Mouse (Mus musculus): ENCODE data around the gene Slc45a2. TPM values are rescaled to one million over a fixed set of nuclear protein-coding genes. Genes with fewer than 3 reads are reported as not detected.

Slc45a2 gene
- total and polyA plus RNA-seq, 3 experiments = not detected

DNA sequence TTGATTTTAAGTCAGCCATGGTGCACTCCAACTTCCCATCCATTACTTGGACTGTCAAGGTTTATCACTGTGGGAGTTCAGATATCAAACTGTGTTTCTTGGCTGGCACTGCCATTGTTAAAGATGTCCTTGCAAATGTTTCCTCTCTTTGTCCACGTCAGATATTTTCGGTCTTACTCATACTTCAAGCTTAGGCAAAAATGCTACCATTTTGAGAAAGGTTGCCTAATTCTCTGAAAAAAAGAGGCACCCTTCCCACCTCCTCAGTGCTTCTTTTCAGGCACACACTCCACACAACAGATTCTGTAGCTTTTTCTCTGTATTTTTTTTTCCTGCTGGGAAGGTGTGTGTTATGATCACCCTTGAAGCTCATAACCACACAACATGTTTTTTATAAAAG is 40.7 kb downstream of the Slc45a2 start (continued):
- peak; percentile 84; the same call in 1 of the 2 replicates for TF ChIP-seq MEF2A (IDR thresholded peaks at IDR 0.05; ENCODE audit: borderline replicate concordance, low read depth, low read length)
- peak; percentile 64; the same call in 1 of the 2 replicates for TF ChIP-seq EP300 (IDR thresholded peaks at IDR 0.05; ENCODE audit: low read length)
- TF ChIP-seq TBP (conservative IDR thresholded peaks at IDR 0.05; ENCODE audit: low read depth, low read length) = no peak

- dilution Hi-C loops (cut with MboI; ENCODE audit: extremely low pct_ligation_motif_present, extremely low pct_unique_long_range_greater_than_20kb, low sequenced_read_pairs) (no loop called here), in situ Hi-C loops (cut with MboI; ENCODE audit: low pct_ligation_motif_present, low pct_unique_long_range_greater_than_20kb, low sequenced_read_pairs) (no loop called here)
Measured at GRCm38 (mm10) chr15:11042828-11043227, 42.3 kb downstream of the Slc45a2 start.

GRCm38 (mm10) chr15:11053678-11054439 is 53.3 kb downstream of the Slc45a2 start:
- dilution Hi-C loops (cut with MboI; ENCODE audit: extremely low pct_ligation_motif_present, extremely low pct_unique_long_range_greater_than_20kb, low sequenced_read_pairs) = no loop called here
- in situ Hi-C loops (cut with MboI; ENCODE audit: low pct_ligation_motif_present, low pct_unique_long_range_greater_than_20kb, low sequenced_read_pairs) = no loop called here
- H3K27ac ChIP-seq (ENCODE audit: insufficient read depth, low read depth) = no peak overlapping the region
- H3K4me1 ChIP-seq (ENCODE audit: control insufficient read depth in 1 of 2, insufficient read depth in 2 of 2) = peaks cover 0 to 13% of the 10 kb centered on the region in 2 experiments; a peak in 3 of 4 replicates
- H3K27me3 ChIP-seq (replicated peaks) = no peaks in the 10 kb centered on the region
- H3K4me2 ChIP-seq (ENCODE audit: insufficient read depth, low read depth, poor library complexity, severe bottlenecking) = no peak overlapping the region
- no peak overlapping the region for H3K9ac ChIP-seq (ENCODE audit: insufficient read depth, low read depth)
- H3K79me2 ChIP-seq (replicated peaks; ENCODE audit: control insufficient read depth, extremely low read depth, insufficient read depth, poor library complexity, severe bottlenecking) = no peaks in the 10 kb centered on the region
- no peak overlapping the region for H3K4me3 ChIP-seq (replicated peaks in 1 of 3; ENCODE audit: low read depth in 2 of 3, low read length in 2 of 3, poor library complexity in 1 of 3)
- DNase-seq (ENCODE audit: extremely low read depth) = no peak
- no peaks in the 10 kb centered on the region for H3K9me3 ChIP-seq (replicated peaks; ENCODE audit: low read length)
- H3K36me3 ChIP-seq (replicated peaks in 1 of 2; ENCODE audit: control insufficient read depth in 1 of 2, insufficient read depth in 1 of 2, low read length in 1 of 2) = no peaks in the 10 kb centered on the region
- TF ChIP-seq POLR2A (IDR thresholded peaks at IDR 0.05; ENCODE audit: low read depth, low read length) (no peak), NELFE (IDR thresholded peaks at IDR 0.05; ENCODE audit: low read depth, low read length) (no peak), HCFC1 (IDR thresholded peaks at IDR 0.05; ENCODE audit: low read depth, low read length) (no peak), NRF1 (IDR thresholded peaks at IDR 0.05; ENCODE audit: low read depth, low read length) (no peak), RAD21 (IDR thresholded peaks at IDR 0.05; ENCODE audit: low read depth, low read length) (no peak), E2F4 (IDR thresholded peaks at IDR 0.05; ENCODE audit: insufficient replicate concordance, low read depth, low read length) (no peak), SMC3 (IDR thresholded peaks at IDR 0.05; ENCODE audit: low read depth, low read length) (no peak), GABPA (IDR thresholded peaks at IDR 0.05; ENCODE audit: insufficient replicate concordance, low read depth, low read length) (no peak), TCF12 (IDR thresholded peaks at IDR 0.05; ENCODE audit: low read depth, low read length) (no peak), TBP (conservative IDR thresholded peaks at IDR 0.05; ENCODE audit: low read depth, low read length) (no peak), USF1 (IDR thresholded peaks at IDR 0.05; ENCODE audit: low read depth, low read length) (no peak), MXI1 (IDR thresholded peaks at IDR 0.05; ENCODE audit: low read depth, low read length) (no peak)

More at GRCm38 (mm10) chr15:11042828-11043227, 42.3 kb downstream of the Slc45a2 start:
- no peaks in the 10 kb centered on the region for H3K36me3 ChIP-seq (replicated peaks in 1 of 2; ENCODE audit: control insufficient read depth in 1 of 2, insufficient read depth in 1 of 2, low read length in 1 of 2)
- H3K4me2 ChIP-seq (ENCODE audit: insufficient read depth, low read depth, poor library complexity, severe bottlenecking) = no peak overlapping the region
- peaks cover 7 to 12% of the 10 kb centered on the region in 2 experiments; a peak in 2 of 4 replicates for H3K4me1 ChIP-seq (ENCODE audit: control insufficient read depth in 1 of 2, insufficient read depth in 2 of 2)
- no peak overlapping the region for H3K4me3 ChIP-seq (replicated peaks in 1 of 3; ENCODE audit: low read depth in 2 of 3, low read length in 2 of 3, poor library complexity in 1 of 3)
- H3K9ac ChIP-seq (ENCODE audit: insufficient read depth, low read depth) = no peak overlapping the region
- no peaks in the 10 kb centered on the region for H3K27me3 ChIP-seq (replicated peaks)
- no peak overlapping the region for H3K27ac ChIP-seq (ENCODE audit: insufficient read depth, low read depth)
- no peak for DNase-seq (ENCODE audit: extremely low read depth)
- H3K9me3 ChIP-seq (replicated peaks; ENCODE audit: low read length) = no peaks in the 10 kb centered on the region
- TF ChIP-seq SIN3A (IDR thresholded peaks at IDR 0.05; ENCODE audit: low read length) = no peak
- TF ChIP-seq NRF1 (IDR thresholded peaks at IDR 0.05; ENCODE audit: low read depth, low read length) = no peak
- TF ChIP-seq MAX (IDR thresholded peaks at IDR 0.05; ENCODE audit: low read length) = no peak
- no peak for TF ChIP-seq POLR2A (IDR thresholded peaks at IDR 0.05; ENCODE audit: low read depth, low read length)
- TF ChIP-seq KAT2A (IDR thresholded peaks at IDR 0.05; ENCODE audit: insufficient replicate concordance, low read length) = no peak
- no peak for TF ChIP-seq ZNF384 (IDR thresholded peaks at IDR 0.05; ENCODE audit: low read depth, low read length)
- no peak for TF ChIP-seq ELF1 (IDR thresholded peaks at IDR 0.05; ENCODE audit: low read depth, low read length)
- TF ChIP-seq JUN (IDR thresholded peaks at IDR 0.05; ENCODE audit: insufficient read depth, low read depth, low read length) = no peak
- TF ChIP-seq TBP (conservative IDR thresholded peaks at IDR 0.05; ENCODE audit: low read depth, low read length) = no peak
- no peak for TF ChIP-seq ZC3H11A (IDR thresholded peaks at IDR 0.05; ENCODE audit: low read depth, low read length)
- TF ChIP-seq MYC (IDR thresholded peaks at IDR 0.05; ENCODE audit: low read depth, low read length) = no peak
- TF ChIP-seq ETS1 (conservative IDR thresholded peaks at IDR 0.05; ENCODE audit: low read depth, low read length) = no peak
- no peak for TF ChIP-seq ZKSCAN1 (IDR thresholded peaks at IDR 0.05; ENCODE audit: borderline replicate concordance, low read depth, low read length)
- no peak for TF ChIP-seq HCFC1 (IDR thresholded peaks at IDR 0.05; ENCODE audit: low read depth, low read length)
- no peak for TF ChIP-seq UBTF (IDR thresholded peaks at IDR 0.05; ENCODE audit: low read depth, low read length)
- TF ChIP-seq MXI1 (IDR thresholded peaks at IDR 0.05; ENCODE audit: low read depth, low read length) = no peak
- no peaks in the 10 kb centered on the region for H3K79me2 ChIP-seq (replicated peaks; ENCODE audit: control insufficient read depth, extremely low read depth, insufficient read depth, poor library complexity, severe bottlenecking)

Measured in CH12.LX (cell line).